24 mouse cellular contexts compared by ENCODE assay signal in genomic region chr11:120961594-120961993, GRCm38 (mm10).
"Had no signal": no experiment of that assay in that cellular context is flagged by ENCODE, and none has a peak within 500 bp of the region (broad histone marks: within the 10 kb centered on the region; RNA-seq: fewer than 3 reads in every experiment).

No protein-coding gene starts in this region.

- ATAC-seq: hindbrain, embryonic 16.5 days; inflammation-experienced regulatory T-cells, adult 6 months; intestine, embryonic 15.5 days; intestine, postnatal 0 days had no signal

- H3K4me2 ChIP-seq: heart, embryonic 12.5 days; heart, embryonic 15.5 days; hindbrain, embryonic 12.5 days; hindbrain, embryonic 14.5 days; intestine, embryonic 15.5 days; limb, embryonic 12.5 days had no signal

- DNase-seq: gastrocnemius, postnatal 10 days; gastrocnemius, postnatal 25 days; heart, adult 18-20 months; heart, postnatal 14 days; heart, postnatal 4 days; kidney, adult 18-20 months; kidney, adult 8-10 months; kidney, postnatal 10 days; kidney, postnatal 25 days; kidney, postnatal 4 days had no signal

- H3K4me3 ChIP-seq: heart, embryonic 10.5 days; heart, embryonic 12.5 days; heart, embryonic 15.5 days; hindbrain, embryonic 10.5 days; hindbrain, embryonic 12.5 days; intestine, embryonic 15.5 days; layer of hippocampus, adult 2 months; left cerebral cortex, adult 2 months; limb, embryonic 10.5 days; limb, embryonic 12.5 days had no signal

- H3K27me3 ChIP-seq: heart, embryonic 12.5 days; heart, embryonic 15.5 days; hindbrain, embryonic 12.5 days; intestine, embryonic 15.5 days; limb, embryonic 12.5 days had no signal

- H3K27ac ChIP-seq: heart, embryonic 10.5 days; heart, embryonic 15.5 days; hindbrain, embryonic 10.5 days; hindbrain, embryonic 12.5 days; hindbrain, embryonic 14.5 days; intestine, embryonic 15.5 days; layer of hippocampus, adult 2 months; left cerebral cortex, adult 2 months; limb, embryonic 10.5 days; limb, embryonic 12.5 days had no signal

- H3K9ac ChIP-seq: heart, embryonic 12.5 days; heart, embryonic 15.5 days; hindbrain, embryonic 12.5 days; hindbrain, embryonic 14.5 days; intestine, embryonic 15.5 days; limb, embryonic 12.5 days had no signal

- H3K9me3 ChIP-seq: heart, embryonic 10.5 days; heart, embryonic 12.5 days; heart, embryonic 15.5 days; hindbrain, embryonic 10.5 days; hindbrain, embryonic 12.5 days; intestine, embryonic 15.5 days; limb, embryonic 10.5 days; limb, embryonic 12.5 days had no signal
